Mouse (Mus musculus) adrenal gland (tissue): Measurements from ENCODE around the gene Hck.

Source experiments
- intact Hi-C: fragments of 180-260 bp; cut with DNase I; formaldehyde crosslinking; loops from one replicate; pipeline ENCODE4 v1.15.1; 2025

Gene Hck

DNA sequence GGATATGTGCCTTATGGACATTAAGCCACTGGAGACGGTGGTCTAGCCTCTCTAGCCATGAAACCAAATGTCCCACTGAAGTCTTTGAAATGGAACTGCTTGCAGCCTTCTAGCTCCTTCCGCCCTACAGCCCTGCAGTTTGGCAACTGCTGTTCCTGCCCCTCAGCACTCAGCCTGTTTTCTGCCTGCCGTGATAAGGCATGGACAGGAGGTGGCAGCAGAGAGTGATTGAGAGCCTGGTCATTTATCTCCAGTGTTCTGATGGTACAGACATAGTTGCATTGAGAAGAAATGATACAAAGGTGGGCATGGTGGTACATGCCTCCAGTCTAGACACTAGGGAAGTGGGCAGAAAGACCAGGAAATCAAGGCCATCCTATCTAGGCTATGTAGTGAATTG lies 39.4 kb downstream of the Hck start:
- intact Hi-C loops: loop anchor here (5.0 to 10.0 kb wide), 2 partner anchors 317 to 440 kb away; no protein-coding TSS in a partner anchor

DNA sequence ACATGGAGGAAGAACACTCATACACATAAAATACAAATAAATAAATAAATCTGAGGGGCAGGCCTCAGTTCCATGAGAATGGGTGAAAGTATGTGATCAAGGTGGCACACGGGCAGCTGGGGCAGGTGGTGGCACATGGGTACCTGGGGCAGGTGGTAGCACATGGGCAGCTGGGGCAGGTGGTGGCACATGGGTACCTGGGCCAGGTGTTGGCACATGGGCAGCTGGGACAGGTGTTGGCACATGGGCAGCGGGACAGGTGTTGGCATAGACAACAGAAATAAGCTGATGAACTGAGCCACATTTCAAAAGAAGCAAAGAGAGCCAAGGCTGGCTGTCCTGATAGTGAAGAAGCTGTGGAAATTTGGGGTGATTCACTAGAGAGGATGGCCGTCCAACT lies 41.5 kb downstream of the Hck start:
- intact Hi-C loops: loop anchor here (5.0 to 10.0 kb wide), 2 partner anchors 315 to 438 kb away; no protein-coding TSS in a partner anchor

DNA sequence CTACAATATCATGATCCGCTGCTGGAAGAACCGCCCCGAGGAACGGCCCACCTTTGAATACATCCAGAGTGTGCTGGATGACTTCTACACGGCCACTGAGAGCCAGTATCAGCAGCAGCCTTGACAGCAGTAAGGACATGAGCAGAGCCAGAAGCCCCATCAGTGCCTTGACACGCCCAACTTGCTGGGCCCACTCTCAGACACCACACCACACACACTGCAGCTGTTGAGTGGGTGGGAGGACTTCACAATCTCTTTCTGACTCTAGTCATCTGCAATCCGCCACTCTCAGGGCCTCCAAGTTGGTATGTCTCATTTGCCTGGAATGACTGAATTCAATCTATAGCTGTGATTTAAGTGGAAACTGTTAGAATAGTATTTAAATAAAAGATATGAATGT lies 42.8 kb downstream of the Hck start:
- intact Hi-C loops: no loop called here

DNA sequence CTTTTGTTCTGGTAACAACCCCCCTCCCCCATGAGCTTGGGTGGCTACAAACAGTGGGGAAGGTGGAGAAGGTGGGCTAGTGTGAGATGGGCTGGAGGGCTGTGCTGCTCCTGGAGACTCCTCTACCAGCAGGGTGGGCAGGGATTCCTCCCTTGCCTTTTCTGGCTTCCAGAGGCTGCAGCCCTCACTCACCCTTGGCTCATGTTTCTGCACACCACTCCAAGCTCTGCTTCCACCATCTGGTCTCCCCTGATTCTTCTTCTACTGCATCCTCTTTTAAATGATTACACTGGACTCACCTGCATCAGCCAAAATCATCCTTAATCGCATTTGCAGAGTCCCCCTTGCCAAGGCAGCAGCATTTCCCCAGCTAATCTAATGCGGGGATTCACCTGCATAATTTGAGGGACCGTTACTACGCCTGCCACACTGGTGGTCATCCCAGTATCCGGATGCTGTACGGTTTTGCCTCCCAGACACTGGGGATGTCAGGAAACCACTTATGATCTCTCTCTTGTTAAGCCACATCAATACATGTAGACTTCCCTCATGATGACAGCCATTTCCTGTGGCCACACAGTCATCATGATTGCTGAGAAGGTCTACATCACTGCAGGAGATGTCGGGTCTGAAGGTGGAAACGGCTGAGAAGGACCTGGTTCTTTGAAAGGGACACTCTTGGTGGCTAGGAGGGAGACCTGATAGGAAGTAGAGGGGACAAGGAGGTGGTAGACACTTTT lies 43.8 kb downstream of the Hck start:
- intact Hi-C loops: no loop called here

DNA sequence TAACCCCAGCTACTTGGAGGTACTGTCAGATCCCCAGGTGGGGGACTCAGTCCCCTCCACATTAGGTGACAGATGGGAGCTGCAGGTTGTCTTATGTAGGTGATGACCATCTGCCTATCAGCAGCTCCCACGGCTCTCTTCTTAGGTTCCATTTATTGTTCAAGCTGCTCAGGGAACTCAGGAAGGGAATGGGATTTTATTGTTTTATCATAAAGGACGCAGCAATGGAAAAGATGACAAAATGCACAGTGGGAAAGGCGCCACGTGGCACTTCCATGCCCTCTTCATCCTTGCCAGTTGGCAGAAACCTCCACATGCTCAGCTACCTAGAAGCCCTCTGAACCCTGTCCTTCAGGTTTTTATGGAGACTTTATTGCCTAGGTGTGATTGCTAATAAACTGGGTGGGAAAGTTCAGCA lies 44.8 kb downstream of the Hck start:
- intact Hi-C loops: no loop called here

DNA sequence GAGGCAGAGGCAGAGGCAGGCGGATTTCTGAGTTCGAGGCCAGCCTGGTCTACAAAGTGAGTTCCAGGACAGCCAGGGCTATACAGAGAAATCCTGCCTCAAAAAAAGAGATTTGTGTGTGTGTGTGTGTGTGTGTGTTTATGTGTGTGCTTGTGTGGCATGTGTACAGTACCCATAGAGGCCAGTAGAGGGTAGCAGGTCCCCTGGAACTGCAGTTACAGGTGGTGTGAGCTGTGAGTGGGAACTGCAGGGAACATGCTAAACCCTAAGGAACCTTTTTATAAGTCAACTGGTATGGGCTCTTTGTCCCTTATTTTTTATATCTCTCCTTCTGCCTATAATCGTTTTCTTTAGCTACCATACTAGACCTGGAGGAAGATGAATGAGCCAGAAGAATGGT lies 49.0 kb downstream of the Hck start:
- intact Hi-C loops: no loop called here

DNA sequence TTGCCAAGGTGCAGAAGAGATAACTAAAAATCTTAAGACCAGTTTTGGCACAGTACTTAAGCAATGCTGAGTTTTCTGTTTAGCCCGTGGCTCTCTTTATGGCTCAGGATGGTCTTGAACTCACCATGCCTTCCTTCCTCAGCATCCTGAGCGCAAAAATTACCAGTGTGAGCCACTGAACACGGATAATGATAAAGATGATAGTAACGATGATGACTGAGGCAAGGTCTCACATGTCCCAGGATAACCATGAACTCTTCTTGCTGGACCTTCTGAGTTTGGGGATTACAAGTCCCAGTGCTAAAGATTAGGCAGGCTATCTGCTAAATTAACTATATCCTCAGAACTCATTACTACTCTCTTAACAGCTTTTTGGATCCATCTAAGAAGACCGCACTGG lies 51.9 kb downstream of the Hck start:
- intact Hi-C loops: loop anchor here (5.0 to 10.0 kb wide), 2 partner anchors 82 to 255 kb away; partner anchors contain the start of genes Plagl2 and Pofut1

DNA sequence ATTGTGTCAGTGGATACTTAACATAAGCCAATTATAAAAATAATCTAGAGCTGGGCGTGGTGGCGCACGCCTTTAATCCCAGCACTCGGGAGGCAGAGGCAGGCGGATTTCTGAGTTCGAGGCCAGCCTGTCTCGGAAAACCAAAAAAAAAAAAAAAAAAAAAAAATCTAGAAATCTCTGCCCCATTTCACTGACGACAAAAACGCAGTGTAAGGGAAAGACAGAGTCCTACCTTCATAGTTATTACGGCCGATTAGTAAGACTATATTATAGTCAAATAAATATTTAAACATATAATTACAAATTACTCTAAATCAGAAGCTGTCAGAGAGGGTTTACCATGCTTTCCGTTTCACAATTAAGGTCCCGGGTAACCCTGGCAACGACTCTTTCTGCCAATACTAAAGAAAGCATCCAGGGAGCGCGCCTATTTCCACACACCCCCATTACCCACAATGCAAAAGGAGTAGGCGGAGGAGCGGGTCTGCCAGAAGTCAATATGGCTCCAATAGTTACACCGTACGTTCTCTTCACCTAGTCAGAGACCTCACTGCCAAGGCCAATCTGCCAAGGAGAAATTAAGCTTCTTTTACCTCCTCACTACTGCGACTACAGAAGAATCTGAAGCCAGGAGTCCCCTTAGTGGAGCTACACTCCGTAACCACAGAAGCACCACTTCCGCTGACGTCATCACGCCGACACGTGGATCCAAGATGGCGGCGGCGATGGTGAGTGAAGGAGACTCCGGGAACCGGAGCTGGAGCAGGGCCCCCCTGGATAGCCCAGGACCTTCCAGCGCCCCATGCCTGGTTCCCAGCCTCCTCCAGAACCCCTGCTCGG lies 52.8 kb downstream of the Hck start, which contains the start of gene Tm9sf4:
Gene Tm9sf4, plus strand, starts transcription at position 460 of the 840 bp plus-strand sequence.
- intact Hi-C loops: loop anchor here (5.0 to 10.0 kb wide), 2 partner anchors 81 to 254 kb away; partner anchors contain the start of genes Plagl2 and Pofut1

DNA sequence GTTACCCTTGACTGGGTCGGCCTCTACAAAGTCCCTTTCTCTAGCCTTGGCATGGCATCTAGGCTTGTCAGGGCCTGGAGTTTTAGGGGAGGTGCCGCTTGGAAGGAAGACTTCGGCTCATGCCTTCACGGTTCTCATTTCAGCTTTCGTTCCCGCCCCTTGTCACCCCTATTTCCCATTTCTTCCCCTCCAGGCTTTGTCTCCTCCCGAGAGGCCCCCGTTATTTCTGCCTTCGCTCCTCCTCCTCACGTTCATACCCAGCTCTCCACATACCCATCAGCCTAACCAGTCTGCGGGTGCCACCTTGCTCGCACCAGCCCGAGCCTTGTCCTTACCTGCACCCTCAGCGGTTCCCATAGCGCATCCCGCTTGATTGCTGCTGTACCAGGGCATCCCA lies 53.4 kb downstream of the Hck start:
- intact Hi-C loops: loop anchor here (5.0 to 10.0 kb wide), 2 partner anchors 81 to 253 kb away; partner anchors contain the start of genes Plagl2 and Pofut1

DNA sequence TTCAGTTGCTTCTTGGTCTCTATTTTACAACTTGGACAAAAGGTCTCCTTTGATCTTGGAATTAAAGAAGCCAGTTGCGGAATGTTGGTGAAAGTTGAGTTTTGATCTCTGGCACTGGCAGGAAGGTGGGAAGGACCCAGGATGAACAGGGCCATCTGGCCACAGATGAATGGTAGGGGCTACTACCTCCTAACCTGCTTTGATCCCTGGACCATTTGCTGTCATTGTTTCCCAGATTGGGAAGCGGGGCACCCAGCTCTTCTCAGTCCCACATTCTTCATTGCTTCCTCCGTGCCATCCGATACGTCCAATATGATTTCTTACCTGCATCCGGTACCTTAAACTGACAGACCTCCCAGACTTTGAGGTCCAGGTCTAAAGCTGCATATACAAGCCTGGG lies 58.9 kb downstream of the Hck start:
- intact Hi-C loops: loop anchor here (10.0 kb wide), 1 partner anchor 248 kb away; no protein-coding TSS in a partner anchor

DNA sequence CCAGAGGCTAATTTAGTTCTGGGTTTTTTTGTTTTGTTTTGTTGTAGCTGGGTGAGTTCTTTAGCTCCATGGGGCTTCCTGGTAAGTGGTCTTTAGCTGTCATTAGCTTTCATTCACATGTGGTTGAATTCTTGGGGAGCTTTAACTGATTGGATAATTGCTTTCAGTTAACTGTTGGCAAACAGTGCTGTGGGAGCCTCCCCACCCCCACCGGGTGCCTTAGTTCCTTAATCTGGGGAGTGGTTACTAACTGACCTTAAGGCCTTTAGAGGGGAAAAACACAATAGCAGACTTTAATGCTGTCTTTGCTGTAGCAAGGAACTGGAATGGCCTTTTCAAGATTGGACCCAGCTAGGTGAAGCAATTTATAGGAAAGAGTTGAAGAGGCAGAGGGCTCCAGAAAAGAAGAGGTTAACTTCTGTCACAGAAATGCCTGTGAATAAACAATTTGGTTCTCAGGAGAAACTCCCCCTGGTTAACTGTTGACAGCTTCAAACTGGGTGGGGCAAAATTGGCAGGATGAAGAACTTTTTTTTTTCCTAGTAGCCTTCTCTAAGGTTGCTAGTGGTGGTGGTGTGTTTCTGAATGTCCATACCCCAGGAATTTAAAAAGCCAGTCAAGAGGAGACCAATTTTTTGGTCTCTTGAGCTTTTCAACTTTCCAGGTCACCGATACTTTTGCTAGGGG lies 60.0 kb downstream of the Hck start:
- intact Hi-C loops: loop anchor here (10.0 kb wide), 1 partner anchor 247 kb away; no protein-coding TSS in a partner anchor

DNA sequence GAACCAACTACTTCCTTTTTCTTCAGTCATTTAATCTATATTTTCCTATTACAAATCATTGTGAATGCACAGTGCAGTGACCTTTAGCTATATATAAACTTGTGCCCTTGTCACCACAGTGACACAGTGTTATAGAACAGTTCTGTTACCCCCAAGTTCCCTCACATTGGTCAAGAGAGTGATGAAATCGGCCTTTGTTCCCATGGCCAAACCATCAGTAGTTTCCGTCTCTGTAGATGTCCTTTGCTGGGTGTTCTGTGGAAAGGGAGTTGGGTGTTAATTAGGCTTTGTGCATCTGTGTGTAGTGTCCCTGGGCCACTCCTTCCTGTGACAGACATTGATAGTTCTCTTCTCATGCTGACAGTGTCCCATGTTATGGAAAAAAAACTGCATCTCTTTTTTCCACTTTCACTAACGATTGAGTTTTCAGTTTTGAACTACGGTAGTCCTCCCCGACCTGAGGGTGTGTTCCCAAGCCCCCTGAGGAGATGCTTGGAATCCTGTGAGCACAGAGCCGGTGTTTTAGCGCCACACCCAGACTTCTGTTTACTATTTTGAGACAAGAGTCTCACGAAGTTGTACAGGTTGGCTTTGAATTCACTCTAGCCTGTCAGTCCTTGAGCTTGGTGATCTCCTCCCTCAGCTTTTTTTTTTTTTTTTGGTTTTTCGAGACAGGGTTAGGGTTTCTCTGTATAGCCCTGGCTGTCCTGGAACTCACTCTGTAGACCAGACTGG lies 62.4 kb downstream of the Hck start:
- intact Hi-C loops: no loop called here

DNA sequence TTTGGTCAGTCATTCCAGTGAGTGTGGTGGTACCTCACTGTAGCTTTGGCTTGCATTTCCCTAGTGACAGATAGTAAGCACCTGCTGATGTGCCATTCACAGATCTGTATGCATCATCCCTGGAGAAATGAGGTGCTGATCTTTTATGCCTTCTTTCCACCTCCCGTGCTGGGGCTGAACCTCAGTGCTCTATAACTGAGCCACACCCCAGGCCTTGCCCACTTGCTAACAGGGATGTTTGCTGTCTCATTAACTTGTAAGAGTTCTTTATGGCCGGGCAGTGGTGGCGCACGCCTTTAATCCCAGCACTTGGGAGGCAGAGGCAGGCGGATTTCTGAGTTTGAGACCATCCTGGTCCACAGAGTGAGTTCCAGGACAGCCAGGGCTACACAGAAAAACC lies 63.7 kb downstream of the Hck start:
- intact Hi-C loops: no loop called here

DNA sequence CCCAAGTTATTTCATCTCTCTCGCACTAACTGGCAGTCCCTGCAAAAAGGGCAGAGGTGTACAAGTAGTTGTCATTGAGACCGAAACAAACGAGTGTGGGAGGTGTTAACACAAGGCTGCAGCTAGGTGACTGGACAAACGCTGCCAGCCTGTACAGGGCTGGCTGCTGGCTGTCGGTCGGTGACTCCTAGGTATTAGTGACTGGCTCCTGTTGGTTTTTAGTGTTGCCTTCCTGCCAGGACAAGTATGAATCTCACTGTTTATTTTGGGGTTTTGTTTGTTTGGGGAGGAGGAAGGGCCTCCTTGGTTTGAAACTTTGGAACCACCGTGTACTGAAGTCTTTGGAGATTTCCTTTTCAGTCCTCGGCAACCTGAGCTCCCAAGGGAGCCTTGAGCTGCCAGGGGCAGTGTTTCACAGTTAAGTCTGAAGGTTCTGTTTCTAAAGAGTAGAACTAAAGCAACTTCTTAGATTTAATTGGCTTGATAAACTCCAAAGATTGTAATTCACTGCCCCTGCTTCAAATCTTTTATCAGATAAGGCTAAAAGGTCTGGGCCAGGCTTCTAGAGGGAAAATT lies 67.8 kb downstream of the Hck start:
- intact Hi-C loops: no loop called here

DNA sequence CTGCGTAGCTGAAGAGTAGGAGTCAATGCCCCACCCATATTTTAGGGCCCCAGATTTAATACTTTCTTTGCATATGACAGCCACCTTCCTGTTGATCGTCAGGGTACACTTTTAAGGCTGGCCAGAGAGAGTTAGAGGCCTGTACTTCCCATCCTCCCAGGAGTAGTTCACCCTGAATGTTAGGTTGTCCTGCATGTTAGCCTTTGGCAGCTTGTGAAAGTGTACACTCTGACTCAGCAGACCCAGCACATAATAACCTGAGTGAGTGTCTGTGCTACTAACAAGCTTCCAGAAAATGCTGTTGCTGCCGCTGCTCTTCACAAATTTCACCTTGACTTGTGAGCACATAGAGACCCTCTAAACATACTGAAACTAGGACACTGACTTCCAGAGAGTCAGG lies 68.9 kb downstream of the Hck start:
- intact Hi-C loops: no loop called here

DNA sequence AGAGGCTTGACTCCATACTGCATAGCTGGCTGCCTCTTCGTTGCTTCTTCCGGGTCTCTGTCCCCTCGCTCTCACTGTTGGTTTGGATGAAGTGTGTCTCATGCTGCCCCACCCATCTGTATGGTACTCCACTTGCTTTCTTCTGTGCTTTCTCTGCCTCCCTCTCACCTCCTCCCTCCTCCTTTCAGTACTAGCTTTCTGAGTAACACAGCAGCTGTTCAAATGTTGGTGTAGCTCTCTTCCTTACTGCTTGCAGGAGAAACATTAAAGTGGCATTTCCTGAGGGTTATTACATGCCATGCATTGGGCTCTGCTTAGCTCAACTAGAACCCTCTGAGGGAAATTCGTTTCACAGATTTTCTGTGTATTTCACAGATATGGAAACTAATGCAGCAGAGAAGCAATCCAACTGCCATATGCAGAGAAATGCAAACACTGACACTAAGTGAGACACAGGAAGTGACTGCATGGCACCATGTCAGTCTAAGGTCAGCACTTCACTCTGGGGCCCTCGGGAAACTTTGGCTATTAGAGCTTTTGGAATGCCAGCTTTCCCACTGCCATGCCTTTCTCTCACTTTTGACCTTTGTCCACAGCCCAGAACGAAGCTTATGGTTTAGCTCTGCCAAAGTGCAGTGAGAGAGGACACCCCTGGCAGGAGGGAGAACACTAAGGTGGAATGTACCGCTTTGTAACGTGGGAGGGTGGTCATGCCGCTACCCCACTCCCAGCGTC lies 71.0 kb downstream of the Hck start:
- intact Hi-C loops: no loop called here

DNA sequence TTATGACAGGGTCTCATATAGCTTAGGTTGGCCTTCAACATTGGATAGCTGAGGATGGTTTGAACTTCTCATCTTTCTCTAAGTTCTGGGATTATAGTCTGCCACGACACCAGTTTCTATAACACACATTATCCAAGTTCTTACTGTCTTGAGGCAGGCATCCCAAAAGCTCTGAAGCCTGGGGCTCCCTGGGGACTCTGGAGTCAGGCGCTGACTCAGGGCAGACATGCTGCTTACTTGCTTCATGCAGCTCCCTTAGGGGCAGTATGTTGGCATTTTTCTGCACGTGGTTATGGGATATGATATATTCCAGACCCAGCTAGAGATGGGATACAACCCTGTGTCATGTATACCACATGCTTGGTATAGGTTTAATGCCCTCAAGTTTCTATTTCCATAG lies 71.7 kb downstream of the Hck start:
- intact Hi-C loops: no loop called here

DNA sequence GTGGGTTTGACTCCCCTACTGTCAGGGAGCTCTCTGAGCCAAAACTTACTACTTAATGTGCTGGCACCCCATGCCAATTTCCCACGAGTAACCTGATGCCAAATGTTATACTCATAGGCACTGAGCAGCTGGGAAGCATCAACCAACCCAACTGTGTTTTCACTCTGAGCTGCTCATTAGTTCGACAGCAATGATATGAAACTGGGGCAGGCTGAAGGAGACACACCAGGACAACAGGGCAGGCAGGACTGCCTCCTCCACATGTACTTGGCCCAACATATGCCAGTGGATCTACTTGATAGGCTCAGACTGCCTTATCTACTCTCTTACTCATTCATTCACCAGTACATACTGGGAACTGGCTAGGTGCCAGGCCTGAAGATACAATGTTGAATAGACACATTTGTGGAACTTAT lies 77.9 kb downstream of the Hck start:
- intact Hi-C loops: no loop called here

DNA sequence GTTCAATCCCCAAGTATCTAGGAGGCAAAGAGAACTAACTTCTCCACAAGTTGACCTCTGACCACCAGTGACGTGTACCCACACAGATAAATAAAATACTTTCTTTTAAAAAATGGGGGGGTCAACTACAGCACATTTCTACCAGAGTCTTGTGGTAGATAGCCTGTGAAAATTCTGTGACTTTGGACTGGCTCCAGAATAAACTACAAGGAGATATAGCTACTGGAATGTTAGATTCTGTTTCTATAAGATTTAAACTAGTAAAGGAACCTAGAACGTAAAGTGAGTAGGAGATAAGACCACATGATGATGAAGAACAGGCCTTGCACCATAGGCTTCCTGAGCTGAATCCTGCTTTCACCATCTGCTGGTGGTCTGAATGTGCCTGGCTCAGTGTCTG lies 79.6 kb downstream of the Hck start:
- intact Hi-C loops: no loop called here

DNA sequence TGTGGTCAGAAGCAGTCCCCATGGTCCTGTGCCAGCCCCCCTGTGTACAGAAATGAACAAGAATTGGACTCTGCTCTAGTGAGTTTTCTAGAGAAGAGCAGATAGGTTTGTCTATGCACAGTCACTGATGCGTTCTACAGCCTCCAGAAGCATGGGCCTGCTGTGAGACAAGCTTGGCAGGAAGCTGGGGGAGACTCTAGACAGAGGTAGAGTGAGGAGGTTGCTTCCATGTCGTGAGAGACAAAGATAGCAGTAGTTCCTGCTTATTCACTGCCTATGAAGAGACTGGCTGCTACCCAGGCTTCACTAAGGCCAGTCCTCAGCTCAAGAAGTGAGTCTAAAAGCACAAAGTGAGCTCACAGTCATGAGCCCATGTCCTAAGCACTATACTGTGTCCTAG lies 83.0 kb downstream of the Hck start:
- intact Hi-C loops: no loop called here
